Mouse (Mus musculus): ENCODE data around the gene Pax8.

Gene Pax8

DNA sequence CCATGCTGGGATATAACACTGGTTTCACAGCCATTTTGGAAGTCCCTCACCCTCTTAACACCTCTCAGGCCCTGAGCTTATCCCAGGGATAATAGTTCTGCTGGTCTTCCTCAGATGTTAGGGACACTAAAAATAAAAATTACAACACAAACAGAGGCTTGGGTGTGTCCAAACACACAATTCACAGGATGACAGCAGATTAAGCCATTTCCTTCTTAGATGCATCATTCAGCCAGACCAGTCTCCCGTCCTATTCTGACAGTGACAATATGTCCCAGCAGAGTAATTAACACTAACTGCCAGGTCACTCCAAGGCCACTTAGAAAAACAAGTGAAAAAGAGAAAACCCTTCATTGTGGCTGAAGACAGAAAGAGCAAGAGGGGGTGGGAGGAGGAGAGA is 8.2 kb downstream of the Pax8 start:
- in situ Hi-C loops (cut with MboI, MseI) = no loop called here

DNA sequence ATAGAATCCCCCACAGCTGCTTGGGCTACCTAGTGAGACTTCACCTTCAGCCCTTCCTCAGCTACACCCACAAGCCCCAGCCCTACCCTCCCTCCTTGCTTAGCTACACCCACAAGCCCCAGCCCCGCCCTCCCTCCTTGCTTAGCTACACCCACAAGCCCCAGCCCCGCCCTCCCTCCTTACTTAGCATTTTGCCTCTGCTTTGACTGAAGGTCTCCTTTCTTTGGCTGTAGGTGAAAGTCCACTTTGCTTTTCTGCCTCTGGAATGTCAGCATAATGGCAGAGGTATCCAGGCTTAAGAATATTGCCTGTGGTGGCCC is 14.6 kb downstream of the Pax8 start:
- in situ Hi-C loops (cut with MboI, MseI) = no loop called here

GRCm38 (mm10) chr2:24460112-24460807 is 15.1 kb downstream of the Pax8 start:
- in situ Hi-C loops (cut with MboI, MseI) = no loop called here

GRCm38 (mm10) chr2:24456841-24457240 is 18.6 kb downstream of the Pax8 start:
- in situ Hi-C loops (cut with MboI, MseI) = no loop called here

DNA sequence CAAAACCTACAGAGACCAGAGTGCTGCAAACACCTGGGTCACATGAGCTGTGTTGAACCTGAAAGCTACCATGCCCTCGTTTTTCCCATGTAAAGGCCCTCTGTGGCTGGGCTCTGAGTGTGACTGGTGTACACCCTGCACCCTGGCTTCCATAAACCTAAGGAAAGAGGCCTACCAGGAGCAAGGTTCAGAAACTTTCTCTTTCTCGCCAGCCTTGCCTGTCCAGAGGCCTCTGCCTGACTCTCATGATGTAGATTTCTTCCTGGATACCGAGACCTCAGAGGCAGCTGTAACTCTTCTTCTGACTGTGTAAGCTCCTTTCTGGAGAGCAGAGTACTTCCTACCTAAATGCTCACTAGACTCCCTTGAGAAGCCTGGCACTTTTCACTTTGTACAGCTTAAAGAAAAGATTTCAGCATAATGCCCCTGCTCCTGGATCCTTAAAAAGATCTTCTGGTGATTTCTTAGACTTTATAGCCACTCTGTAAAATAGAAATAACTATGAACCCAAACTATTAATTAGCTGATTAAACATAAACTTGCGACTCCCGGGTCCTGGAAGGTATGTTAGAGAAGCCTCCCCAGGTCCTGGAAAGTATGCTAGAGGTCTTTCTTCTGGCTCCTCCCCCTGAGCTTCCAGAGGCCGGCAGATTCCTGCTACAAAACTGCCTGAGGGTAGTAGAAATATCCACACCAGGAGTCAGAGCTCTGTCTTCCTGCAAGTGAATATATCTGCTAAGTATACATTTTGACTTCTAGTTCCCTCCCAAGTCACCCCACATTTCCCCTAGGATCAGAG is 20.1 kb downstream of the Pax8 start:
- in situ Hi-C loops (cut with MboI, MseI) = no loop called here

GRCm38 (mm10) chr2:24454429-24455011 is 20.9 kb downstream of the Pax8 start:
- in situ Hi-C loops (cut with MboI, MseI) = no loop called here

- in situ Hi-C loops (cut with MboI, MseI) = no loop called here
Measured at GRCm38 (mm10) chr2:24453206-24453605, 22.2 kb downstream of the Pax8 start.

- in situ Hi-C loops (cut with MboI, MseI) = no loop called here
Measured at GRCm38 (mm10) chr2:24449111-24449510, 26.3 kb downstream of the Pax8 start.

DNA sequence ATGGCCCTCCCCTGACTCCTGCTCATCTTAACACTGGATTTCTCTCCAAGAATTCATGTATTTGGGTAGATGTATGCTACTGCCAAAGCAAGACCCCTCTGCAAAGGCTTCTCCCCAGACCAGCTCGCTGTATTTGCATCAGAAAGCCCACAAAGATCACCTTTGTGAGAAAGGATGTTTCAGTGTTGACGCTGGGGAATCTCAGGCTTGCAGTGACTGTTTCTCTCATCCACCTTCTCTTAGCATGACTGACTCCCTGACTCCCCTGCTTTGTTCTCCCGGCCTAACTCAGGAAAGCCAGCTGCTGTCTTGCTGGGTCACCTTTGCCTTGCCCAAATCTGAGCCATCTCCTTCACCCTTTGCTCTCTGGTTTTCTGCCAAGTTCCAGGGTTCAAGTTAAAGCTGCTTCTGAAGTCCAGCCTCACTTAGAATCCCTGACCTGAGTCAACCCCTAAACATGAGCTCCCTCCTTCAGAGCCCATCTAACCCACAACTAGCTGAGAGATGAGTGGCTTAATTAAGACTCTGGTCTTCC is 32.1 kb downstream of the Pax8 start:
- in situ Hi-C loops (cut with MboI, MseI) = no loop called here

GRCm38 (mm10) chr2:24442303-24442925 is 33.0 kb downstream of the Pax8 start:
- in situ Hi-C loops (cut with MboI, MseI) = no loop called here

DNA sequence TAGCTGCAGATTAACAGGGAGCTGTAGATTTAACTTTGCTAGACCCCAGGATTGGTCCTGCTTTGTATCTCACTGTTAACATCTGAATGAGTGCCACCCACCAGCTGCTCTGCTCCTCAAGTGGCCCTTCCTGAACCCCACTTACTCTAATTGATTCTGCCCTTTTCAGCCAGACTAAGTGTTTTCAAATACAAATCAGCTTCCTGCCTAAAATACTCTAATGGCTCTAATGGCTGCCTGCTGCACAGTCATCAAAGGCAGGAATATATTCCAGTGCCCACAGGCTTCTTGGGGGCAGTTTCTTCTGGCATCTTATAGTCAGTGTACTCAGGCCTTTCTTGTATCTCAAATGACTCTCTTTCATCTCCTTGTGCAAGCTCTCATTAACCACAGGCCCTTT is 33.5 kb downstream of the Pax8 start:
- in situ Hi-C loops (cut with MboI, MseI) = no loop called here

DNA sequence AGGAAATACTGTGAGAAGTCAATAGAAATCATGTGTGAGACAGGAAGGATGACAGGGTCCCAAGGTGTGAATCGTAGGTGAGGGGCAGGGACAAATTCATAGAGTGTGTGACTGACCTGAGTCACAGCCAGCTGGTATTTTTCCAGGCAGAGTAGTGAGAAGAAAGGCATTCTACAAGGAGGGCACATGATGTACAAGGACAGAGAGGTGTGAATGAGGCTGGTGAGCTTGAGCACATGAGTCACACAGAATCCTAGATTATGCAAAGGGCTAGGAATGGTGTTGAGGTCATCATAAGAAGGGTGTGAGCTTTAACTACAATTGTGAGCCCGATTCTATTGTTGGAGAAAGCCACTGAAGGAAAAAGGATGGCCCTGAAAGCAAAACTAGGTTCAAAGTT is 35.3 kb downstream of the Pax8 start:
- in situ Hi-C loops (cut with MboI, MseI) = no loop called here

GRCm38 (mm10) chr2:24435699-24436098 is 39.7 kb downstream of the Pax8 start:
- in situ Hi-C loops (cut with MboI, MseI) = no loop called here

DNA sequence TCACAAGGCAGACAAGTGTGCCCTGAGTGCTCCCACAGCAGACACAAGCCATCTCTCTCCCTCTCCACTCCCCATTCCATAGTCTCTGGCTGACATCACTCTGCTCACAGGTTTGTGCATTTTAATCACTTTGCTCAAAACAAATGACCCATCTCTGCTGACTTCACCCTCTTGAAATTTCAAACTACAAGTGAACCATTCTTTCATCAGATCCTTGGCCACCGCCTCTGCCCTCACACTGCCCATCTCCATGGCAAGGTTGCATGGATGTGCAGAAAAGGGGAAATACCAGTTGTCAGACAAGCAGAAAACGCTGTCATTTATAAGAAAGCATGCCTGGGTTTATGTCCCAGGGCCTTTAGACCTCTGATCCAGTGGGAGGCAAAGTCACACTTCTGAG is 40.7 kb downstream of the Pax8 start:
- in situ Hi-C loops (cut with MboI, MseI) = no loop called here

- in situ Hi-C loops (cut with MboI, MseI) = no loop called here
Measured at GRCm38 (mm10) chr2:24429806-24430205, 45.6 kb downstream of the Pax8 start.

DNA sequence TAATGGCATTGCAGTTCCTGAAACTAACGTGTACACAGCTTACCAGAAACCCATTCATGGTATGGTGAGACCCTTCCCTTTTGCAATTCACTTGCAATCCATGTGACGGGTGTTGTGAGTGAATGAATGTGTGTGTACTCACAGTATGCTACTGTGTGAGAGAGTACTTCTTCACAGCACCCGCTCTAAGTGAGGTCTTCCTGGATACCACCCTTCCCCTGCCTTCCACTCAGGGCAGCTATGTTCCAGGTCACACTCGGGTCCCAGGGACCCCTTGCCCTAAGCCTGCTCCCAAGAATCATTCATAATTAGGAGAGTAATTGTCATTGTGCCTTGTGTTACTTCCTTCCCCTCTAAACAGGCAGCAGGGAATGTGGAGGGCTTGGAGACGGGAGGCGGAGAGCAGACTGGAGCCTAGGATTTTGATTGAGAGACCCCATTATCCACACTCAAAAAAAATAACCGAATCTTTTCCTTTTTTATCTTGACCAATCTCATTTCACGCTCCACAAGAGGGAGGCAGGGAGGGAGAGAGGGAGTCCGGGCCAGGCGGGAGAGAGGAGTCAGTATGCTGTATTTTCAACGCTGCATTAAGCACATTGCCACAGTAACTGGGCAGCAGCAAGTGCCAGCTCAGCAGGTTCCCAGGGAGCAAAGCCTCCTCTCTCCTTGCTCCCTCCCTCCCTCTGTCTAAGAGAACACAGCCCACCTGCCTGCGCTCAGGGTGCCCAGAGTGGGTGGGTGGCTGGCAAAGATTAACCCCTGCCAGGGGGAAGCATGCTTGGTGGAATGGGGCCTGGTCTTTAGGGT is 47.3 kb downstream of the Pax8 start:
- in situ Hi-C loops (cut with MboI, MseI) = no loop called here

DNA sequence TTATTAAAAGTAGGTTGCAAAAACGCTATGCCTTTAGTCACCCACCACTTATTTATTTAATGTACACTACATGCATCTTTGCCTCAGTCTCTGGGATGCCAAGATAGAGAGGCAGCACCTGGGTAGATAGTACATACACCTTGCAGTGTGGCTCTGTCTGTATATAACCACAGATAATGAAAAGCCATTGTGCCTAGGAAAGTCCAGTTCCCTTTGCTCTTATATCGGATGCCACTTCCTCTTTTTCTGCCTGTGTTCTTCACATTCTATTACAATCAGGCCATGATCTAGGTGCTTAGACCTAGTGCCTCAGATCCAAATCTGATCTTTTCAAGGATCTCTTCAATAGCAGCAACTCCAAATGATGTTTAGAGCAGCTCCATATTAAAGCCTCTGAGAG is 49.8 kb downstream of the Pax8 start:
- in situ Hi-C loops (cut with MboI, MseI) = no loop called here

GRCm38 (mm10) chr2:24422815-24423214 is 52.6 kb downstream of the Pax8 start:
- in situ Hi-C loops (cut with MboI, MseI) = no loop called here

DNA sequence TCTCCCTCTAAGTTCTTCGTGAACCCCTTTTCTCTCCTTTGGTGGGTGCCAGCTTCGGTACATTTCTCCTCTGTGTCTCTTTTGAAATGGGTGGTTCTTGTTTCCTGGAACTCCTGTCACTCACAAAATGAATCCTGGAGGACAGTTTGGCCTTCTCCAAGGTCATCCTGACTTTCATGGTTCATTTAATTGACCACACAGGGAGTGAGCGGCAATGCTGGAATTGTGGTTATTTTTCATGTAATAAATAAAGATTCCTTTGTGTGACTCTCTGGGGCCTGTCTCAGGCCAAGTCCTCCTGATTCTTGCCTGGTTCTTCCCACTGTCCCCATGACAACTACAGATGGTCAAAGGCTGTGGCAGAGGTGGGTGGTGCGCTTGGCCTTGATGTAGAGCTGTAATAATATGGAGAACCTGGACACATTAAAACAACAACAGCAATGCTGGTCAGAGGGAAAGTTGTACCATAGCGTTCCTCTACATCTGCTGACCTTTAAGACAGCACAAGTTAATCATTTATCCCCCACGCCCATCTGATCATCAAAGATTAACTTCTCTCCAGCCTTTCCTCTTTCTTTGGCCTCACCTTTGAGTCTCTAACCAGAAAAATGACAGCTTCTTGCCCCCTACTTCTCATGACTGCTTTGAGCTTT is 54.1 kb downstream of the Pax8 start:
- in situ Hi-C loops (cut with MboI, MseI) = no loop called here

GRCm38 (mm10) chr2:24417564-24417963 is 57.8 kb downstream of the Pax8 start:
- in situ Hi-C loops (cut with MboI, MseI) = no loop called here

- in situ Hi-C loops (cut with MboI, MseI) = no loop called here
Measured at GRCm38 (mm10) chr2:24417106-24417505, 58.3 kb downstream of the Pax8 start.

Data from T-helper 1 cell (primary cell).